Mouse (Mus musculus) hindbrain, postnatal 0 days (tissue): ENCODE measurements at regions not wholly inside any gene's neighbourhood (a gene's known extent, or its start where the extent isn't known, plus 50 kb on each side); places are given as distances from the start of the nearest gene placed in this dataset.

Source experiments
- ATAC-seq: fragments of 200-750 bp; cut with Nextera tagmentation; 2 replicates; pipeline ENCODE4 v1.8.0; 2017; ENCODE audit warnings: mild to moderate bottlenecking, moderate TSS enrichment, moderate library complexity
- DNase-seq: peaks from one replicate; pipeline ENCODE4 v3.0.0-alpha.2; 2015; ENCODE audit warnings: low spot score
- H3K27ac ChIP-seq: fragments of 300-500 bp; sonication (generic); 2 replicates; pipeline ENCODE4 v1.5.1; 2014; ENCODE audit warnings: mild to moderate bottlenecking
- H3K27me3 ChIP-seq: fragments of 300-500 bp; sonication (generic); 2 replicates; pipeline ENCODE4 v1.6.1; 2014; ENCODE audit warnings: low read length, mixed read lengths; ENCODE audit not compliant: insufficient read depth
- H3K36me3 ChIP-seq: fragments of 300-500 bp; sonication (generic); 2 replicates; pipeline ENCODE4 v1.6.1; 2014; ENCODE audit warnings: low read length, mixed read lengths; ENCODE audit not compliant: insufficient read depth
- H3K4me1 ChIP-seq: fragments of 300-500 bp; sonication (generic); 2 replicates; pipeline ENCODE4 v1.6.1; 2014; ENCODE audit warnings: antibody characterized with exemption, low read length, mixed read lengths; ENCODE audit not compliant: insufficient read depth
- H3K4me2 ChIP-seq: fragments of 300-500 bp; sonication (generic); 2 replicates; pipeline ENCODE4 v1.6.1; 2014; ENCODE audit warnings: low read depth, mild to moderate bottlenecking, low read length, moderate library complexity, mixed read lengths
- H3K4me3 ChIP-seq: fragments of 300-500 bp; sonication (generic); 2 replicates; pipeline ENCODE4 v1.5.1; 2014; ENCODE audit warnings: low read length
- H3K9ac ChIP-seq: fragments of 300-500 bp; sonication (generic); replicated peaks from 2 replicates; pipeline ENCODE4 v1.6.1; 2014; ENCODE audit warnings: mild to moderate bottlenecking, low read length, moderate library complexity, mixed read lengths
- H3K9me3 ChIP-seq: fragments of 300-500 bp; sonication (generic); 2 replicates; pipeline ENCODE4 v1.6.1; 2016; ENCODE audit warnings: low read length, mixed read lengths
- CTCF ChIP-seq: IDR thresholded peaks from 2 replicates; pipeline ENCODE4 v1.5.1; 2016; ENCODE audit warnings: antibody characterized with exemption, control low read depth, low read depth
- WGBS: fragments of 180-500 bp; shearing (Covaris S2); extraction: QIAGEN DNeasy Blood & Tissue Kit; methylation state at CpG from one replicate; pipeline ENCODE4 v1.1.7; 2014; 5-methylcytosine and 5-hydroxymethylcytosine counted together

GRCm38 (mm10) chr9:112445230-112446026, 209.7 kb upstream of the Arpp21 start:
- H3K4me1 ChIP-seq: no peaks in the 10 kb centered on the region; the same call in 1 of the 2 replicates
- TF ChIP-seq CTCF: no peak
- ATAC-seq (0 out of 2 replicates have a peak, but pooled peaks have one; percentile 53), DNase-seq (no peak)
- no peaks in the 10 kb centered on the region for H3K36me3 ChIP-seq
- no peaks in the 10 kb centered on the region for H3K27me3 ChIP-seq
- H3K9ac ChIP-seq: no peak overlapping the region
- H3K27ac ChIP-seq: no peak overlapping the region
- no peaks in the 10 kb centered on the region for H3K9me3 ChIP-seq
- WGBS: 95% methylated on average over 4 of the region's 4 CpGs
- no peak overlapping the region for H3K4me3 ChIP-seq
- H3K4me2 ChIP-seq: no peak overlapping the region

- no peaks in the 10 kb centered on the region; the same call in 1 of the 2 replicates for H3K4me1 ChIP-seq
- no peak overlapping the region for H3K4me3 ChIP-seq
- DNase-seq: peak; percentile 7
- no peaks in the 10 kb centered on the region for H3K9me3 ChIP-seq
- no peak overlapping the region for H3K4me2 ChIP-seq
- no peak overlapping the region for H3K9ac ChIP-seq
- no peak overlapping the region for H3K27ac ChIP-seq
- TF ChIP-seq CTCF: no peak
- no peaks in the 10 kb centered on the region for H3K36me3 ChIP-seq
- 48% methylated on average over 2 of the region's 2 CpGs for WGBS
- no peak for ATAC-seq
- no peaks in the 10 kb centered on the region for H3K27me3 ChIP-seq
Measured at GRCm38 (mm10) chr9:112444220-112444619, 208.5 kb upstream of the Arpp21 start.

- no peaks in the 10 kb centered on the region for H3K36me3 ChIP-seq
- H3K9me3 ChIP-seq: no peaks in the 10 kb centered on the region
- no peak overlapping the region for H3K4me2 ChIP-seq
- no peak overlapping the region for H3K4me3 ChIP-seq
- no peak overlapping the region for H3K9ac ChIP-seq
- WGBS: 85% methylated on average over 2 of the region's 2 CpGs
- ATAC-seq (no peak), DNase-seq (no peak)
- H3K27me3 ChIP-seq: no peaks in the 10 kb centered on the region
- no peak overlapping the region for H3K27ac ChIP-seq
- H3K4me1 ChIP-seq: no peaks in the 10 kb centered on the region
- no peak for TF ChIP-seq CTCF
Measured at GRCm38 (mm10) chr9:112436094-112436493, 200.4 kb upstream of the Arpp21 start.

- H3K9ac ChIP-seq: no peak overlapping the region
- H3K4me3 ChIP-seq: no peak overlapping the region
- no peak overlapping the region for H3K4me2 ChIP-seq
- no peaks in the 10 kb centered on the region for H3K36me3 ChIP-seq
- no peak overlapping the region for H3K27ac ChIP-seq
- ATAC-seq: no peak
- 85% methylated on average over 4 of the region's 4 CpGs for WGBS
- no peaks in the 10 kb centered on the region for H3K9me3 ChIP-seq
- TF ChIP-seq CTCF: no peak
- H3K4me1 ChIP-seq: no peaks in the 10 kb centered on the region
- H3K27me3 ChIP-seq: no peaks in the 10 kb centered on the region
- no peak for DNase-seq
Measured at GRCm38 (mm10) chr9:112431920-112432437, 196.2 kb upstream of the Arpp21 start.

- no peaks in the 10 kb centered on the region for H3K9me3 ChIP-seq
- no peaks in the 10 kb centered on the region for H3K36me3 ChIP-seq
- H3K27me3 ChIP-seq: no peaks in the 10 kb centered on the region
- no peak for ATAC-seq
- no peak overlapping the region for H3K4me3 ChIP-seq
- H3K4me1 ChIP-seq: no peaks in the 10 kb centered on the region
- H3K9ac ChIP-seq: no peak overlapping the region
- no peak for DNase-seq
- no peak overlapping the region for H3K4me2 ChIP-seq
- no peak overlapping the region for H3K27ac ChIP-seq
- TF ChIP-seq CTCF: no peak
- 57% methylated on average over 3 of the region's 3 CpGs for WGBS
Measured at GRCm38 (mm10) chr9:112429196-112429595, 193.5 kb upstream of the Arpp21 start.

- no peak overlapping the region for H3K9ac ChIP-seq
- no peak for ATAC-seq
- DNase-seq: no peak
Measured at GRCm38 (mm10) chr9:112405772-112406315, 170.1 kb upstream of the Arpp21 start.

GRCm38 (mm10) chr9:112370746-112371145, 135.0 kb upstream of the Arpp21 start:
- Histone ChIP-seq H3K27ac (no peak overlapping the region), H3K27me3 (no peaks in the 10 kb centered on the region)
- WGBS: 51% methylated on average over 1 of the region's 1 CpGs

More at GRCm38 (mm10) chr9:112405772-112406315, 170.1 kb upstream of the Arpp21 start:
- H3K4me2 ChIP-seq: no peak overlapping the region
- H3K4me3 ChIP-seq: no peak overlapping the region
- H3K4me1 ChIP-seq: no peaks in the 10 kb centered on the region
- H3K27ac ChIP-seq: no peak overlapping the region
- H3K9me3 ChIP-seq: no peaks in the 10 kb centered on the region
- H3K27me3 ChIP-seq: no peaks in the 10 kb centered on the region
- no peaks in the 10 kb centered on the region for H3K36me3 ChIP-seq
- no peak for TF ChIP-seq CTCF

More at GRCm38 (mm10) chr9:112370746-112371145, 135.0 kb upstream of the Arpp21 start:
- no peak overlapping the region for H3K4me3 ChIP-seq
- ATAC-seq (no peak), DNase-seq (no peak)
- H3K9ac ChIP-seq: no peak overlapping the region
- H3K36me3 ChIP-seq: no peaks in the 10 kb centered on the region
- TF ChIP-seq CTCF: no peak
- H3K9me3 ChIP-seq: no peaks in the 10 kb centered on the region
- no peak overlapping the region for H3K4me2 ChIP-seq
- H3K4me1 ChIP-seq: no peaks in the 10 kb centered on the region
